Mouse (Mus musculus) urinary bladder, adult 2 months (tissue): ENCODE data around the gene Smndc1. TPM values are rescaled to one million over a fixed set of nuclear protein-coding genes. Genes with fewer than 3 reads are reported as not detected.
A peak's percentile ranks its signal among the peaks of the same experiment; 100 is the strongest.

ENCODE experiments used
- DNase-seq: peaks from one replicate; pipeline ENCODE4 v3.0.0; 2022; ENCODE audit warnings: low spot score
- polyA plus RNA-seq: library from polyadenylated mRNA; depleted of rRNA; stranded (reverse); fragments of >200 nt; gene quantifications from 2 replicates; pipeline ENCODE4 v1.2.3, GENCODE M21; 2012; rRNA removed

Smndc1 gene
- 26.1 and 28.5 TPM in 2 replicates for polyA plus RNA-seq

DNA sequence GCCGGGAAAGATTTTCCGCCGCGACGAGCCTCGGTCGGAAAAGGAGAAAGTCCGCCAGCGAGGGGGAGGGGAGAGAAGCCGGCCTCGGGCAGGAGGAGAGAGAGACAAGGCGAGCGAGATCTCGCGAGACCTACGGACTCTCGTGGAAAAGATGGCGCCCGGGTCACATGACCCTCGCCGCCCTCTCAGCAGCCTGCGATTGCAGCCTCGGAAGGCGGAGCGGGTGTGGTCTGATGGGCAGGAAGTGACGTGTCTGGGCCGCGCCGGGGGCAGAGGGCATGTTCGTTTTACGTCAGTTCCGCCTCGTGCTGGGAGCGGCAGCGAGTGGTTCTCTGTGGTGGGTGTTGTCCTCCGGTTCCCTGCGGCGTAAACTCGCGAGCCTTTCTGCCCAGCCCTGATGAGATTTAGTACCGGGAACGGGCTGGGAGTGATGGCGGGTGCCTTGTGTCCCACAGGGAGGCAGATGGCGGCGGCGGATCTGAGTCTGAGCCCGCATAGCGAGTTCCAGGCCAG lies at the start of gene Smndc1:
TSS of gene Smndc1 (minus strand) at position 84 of the 513 bp plus-strand sequence.
- peak; percentile 96 for DNase-seq

DNA sequence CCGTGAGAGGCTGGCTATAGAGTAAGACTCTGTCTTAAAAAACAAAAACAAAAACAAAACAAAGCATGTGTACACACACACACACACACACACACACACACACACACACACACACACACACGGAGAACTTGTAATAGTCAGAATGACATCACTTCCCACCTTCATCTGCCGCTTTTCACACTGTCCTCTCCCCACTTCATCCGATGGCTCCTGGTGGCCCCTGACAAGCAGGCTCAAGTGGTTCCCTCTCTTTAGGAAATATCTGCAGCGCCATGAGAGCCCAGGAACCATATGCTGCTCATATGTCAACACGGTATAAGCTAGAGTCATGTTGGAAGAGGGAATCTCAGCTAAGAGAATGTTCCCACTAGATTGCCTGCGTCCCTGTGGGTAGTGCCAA lies 49.0 kb upstream of the Smndc1 start:
- no peak for DNase-seq

DNA sequence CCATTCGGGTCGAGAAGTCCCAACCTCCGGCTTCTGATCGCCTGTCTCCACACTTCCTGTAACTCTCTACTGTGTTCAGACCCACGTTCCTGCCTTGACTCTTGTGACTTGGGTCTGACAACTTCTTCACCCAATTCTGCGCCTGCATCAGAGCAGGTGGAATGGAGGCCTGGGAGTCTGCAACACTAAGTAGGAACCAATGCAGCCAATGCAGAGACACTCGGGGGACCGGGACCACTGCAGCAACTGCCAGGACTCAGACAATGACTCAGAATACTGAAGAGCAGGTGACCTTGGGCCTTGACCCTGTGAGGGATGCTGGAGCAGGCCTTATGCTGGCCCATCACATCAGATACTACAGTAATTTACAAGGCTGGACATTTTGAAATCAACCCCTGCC lies 47.6 kb upstream of the Smndc1 start:
- no peak for DNase-seq

DNA sequence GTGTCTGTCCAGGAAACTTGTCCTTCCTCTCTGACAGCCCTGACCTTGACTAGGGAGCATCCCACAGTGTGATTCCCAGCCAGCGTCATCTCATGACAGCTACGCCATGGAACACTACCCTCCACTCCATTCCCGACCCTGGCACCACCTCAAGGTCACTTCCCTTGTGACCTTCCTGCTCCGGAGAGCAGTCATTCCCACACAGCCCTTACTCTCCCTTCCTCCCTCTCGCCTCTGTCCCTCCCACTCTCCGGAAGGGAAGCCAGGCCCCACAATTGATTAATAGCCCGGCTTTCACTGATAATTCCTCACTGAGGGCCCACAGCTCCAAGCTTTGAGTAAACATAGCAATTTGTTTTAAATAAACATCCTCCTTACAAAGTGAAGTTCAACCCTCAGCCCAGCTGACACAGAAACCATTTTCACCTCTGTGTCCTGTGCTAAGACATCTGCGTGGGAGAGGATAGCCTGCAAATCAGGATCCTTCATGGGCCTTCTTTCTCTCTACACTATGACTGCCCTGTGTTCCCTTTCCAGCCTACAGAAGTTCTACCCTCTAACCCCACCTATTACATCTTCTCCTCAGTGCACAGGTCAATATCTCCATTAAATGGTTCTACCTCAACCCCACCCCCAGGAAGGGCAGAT lies 47.1 kb upstream of the Smndc1 start:
- no peak for DNase-seq

DNA sequence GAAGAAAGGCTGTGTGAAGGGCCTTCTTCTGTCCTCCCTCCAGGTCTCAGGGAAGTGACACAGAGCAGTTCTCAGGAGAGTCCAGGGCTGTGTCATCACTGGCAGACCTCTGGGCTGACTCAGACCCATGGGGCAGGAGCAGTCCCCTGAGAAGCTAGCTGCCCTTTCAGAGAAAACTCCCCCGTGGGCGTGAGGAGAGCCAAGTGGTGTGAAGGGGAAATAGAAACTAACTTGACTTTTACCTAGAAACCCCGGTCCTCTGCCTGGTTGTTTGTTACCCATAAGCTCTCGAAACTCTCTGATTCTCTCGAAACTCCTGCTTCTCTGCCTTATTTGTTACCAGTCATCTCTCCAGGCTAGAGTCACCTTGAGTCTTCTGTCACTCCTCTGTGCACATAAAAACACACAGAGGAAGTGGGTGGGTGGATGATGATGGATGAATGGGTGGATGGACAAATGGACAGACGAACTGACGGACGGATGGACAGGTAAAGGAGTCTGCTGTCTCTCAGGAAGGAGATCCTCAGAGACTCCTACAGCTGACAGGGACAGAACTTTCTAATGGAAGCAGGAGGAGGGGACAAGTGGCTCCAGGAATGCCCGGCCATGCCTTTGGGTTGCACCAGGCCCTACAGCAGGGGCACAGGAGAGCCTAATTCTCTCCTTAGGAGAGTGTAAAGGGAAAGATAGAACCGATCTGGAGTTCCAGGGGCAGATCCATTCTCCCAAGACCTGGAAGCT lies 43.7 kb upstream of the Smndc1 start:
- DNase-seq, result no peak

DNA sequence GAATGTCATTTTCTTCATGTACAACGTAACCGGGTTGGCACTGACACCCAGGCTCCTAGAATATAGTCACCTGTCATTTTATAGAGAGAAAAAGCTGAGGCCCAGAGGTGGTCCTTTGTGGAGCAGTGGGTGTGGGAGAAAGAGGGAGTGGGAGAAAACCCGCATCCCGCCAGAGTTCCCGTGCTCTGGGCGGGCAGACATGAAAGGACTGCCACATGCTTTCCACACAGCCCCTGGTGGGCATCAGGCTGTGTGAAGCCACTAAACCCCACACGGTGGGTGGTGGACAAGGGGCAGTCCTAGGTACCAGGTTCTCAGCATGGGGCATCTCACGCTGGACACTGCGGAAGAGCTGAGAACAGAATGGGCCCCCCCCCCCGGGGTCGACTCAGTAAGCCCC lies 40.6 kb upstream of the Smndc1 start:
- no peak for DNase-seq

DNA sequence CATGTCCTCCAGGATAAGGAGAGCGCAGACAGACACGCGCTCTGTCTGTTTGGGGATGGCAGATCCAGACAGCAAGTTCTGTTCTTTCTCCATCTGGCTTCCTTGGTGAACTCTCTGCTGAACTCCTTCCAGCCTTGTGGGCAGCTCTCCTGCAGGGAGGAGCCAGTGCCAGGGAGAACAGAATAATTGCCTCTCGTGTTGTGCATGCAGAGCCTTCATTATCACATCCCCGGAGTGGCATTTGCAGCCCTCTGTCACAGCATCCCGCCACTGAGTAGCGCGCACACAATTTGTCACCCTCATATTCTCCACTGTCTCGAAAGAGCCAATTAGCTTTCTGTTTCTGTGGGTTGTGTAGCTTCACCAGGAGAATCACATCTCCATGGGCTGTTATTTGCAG lies 40.0 kb upstream of the Smndc1 start:
- no peak for DNase-seq

DNA sequence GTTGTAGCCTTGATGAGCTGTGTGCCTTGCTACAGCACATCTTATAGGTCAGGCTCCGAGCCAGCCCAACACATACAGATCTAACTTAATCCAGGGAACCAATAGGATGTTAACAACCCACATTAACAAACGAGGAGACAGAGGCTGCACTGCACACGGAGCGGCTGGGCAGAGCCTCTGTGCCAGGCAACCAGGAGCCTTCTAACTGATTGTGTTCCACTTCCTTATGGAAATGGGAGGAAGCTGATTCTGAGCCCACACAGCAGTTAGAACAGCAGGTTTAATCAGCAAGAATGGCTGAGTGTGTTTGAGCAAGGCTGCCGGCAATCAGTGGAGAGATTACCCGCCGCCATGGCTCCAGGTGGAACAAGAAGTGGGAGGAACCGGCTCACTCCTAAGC lies 37.4 kb upstream of the Smndc1 start:
- DNase-seq, result no peak

DNA sequence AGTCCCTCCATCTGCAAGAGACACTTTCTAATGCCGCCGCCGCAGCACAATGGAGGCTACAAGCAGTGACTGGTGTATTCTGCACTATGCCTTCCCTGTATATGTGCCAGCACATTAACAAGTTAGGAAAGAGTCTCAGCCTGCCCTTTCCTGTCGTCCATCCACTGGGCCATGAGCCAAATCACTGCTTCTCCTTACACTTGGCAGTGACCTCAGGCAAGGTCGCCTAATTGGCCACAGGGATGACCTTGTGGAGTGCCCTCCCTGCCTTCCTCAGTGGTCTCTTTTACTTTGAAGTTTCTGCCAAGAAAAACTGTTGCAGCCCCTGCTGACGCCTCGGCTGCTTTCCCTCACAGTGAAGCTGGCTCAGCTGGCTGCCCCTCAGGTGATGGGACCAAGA lies 37.0 kb upstream of the Smndc1 start:
- no peak for DNase-seq

DNA sequence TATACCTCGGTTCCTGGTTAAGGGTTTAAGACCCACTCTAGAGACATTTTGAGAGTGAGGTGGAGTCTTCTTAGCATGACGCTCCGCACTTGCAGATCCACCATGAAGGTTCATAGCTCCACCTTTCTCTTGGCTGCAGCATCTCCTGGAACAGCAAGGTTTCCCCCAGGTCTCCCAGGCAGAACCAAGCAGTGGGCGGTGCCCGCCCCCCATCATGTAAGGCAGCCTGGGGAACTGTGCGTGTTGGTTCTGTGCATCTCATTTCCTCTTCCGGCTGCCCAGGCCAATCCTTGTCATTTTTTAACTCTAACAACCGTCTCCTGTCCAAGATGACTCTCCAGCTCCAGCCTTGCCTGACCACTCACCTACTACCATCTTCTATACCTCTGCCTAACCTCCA lies 35.4 kb upstream of the Smndc1 start:
- DNase-seq, result no peak

DNA sequence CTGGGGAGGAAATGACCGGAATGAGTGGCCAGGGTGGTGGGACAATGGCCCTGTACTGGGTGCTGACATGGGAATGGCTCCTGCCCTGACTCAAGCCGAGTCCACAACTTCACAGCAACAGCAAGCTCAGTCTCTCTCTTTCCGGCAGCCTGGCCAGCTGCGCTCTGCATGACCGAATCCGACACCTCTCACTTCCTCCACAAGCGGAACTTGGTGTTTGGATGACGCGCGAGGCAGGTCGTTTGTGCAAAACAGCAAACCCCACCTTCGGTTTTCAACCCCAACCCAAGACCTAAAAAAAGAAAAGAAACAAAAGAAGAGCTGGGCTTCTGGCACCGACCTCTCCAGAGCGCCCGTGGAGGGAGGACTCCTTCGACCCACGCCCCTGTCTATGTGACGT lies 34.3 kb upstream of the Smndc1 start:
- no peak for DNase-seq

DNA sequence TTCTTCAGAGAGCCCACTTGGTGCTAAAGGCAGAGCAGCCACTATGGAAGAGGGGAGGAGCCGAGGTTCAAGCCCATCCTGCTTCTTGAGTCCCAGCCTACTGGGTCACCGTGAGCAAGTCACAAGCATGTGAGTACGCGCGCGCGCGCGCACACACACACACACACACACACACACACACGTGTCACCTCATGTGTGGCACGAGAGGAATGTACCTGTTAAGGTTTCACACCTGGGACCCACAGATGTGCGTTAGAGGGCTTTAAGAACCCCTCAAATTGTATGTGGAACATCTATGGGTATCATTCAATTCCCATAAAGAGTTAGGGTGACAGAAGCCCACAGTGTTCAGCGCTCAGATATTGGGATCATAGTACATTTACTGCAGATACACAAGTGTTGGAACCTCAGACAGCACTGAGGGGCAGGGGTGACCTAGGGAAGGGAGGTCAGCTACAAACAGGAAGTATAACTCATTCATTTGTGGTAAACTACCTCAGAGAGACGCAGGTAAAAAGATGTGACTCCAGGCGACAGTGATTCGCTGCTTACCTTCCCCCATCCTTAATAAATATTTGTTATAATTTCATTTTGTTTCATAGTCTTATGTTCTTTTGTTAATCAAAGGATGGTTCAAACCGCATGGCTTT lies 33.6 kb upstream of the Smndc1 start:
- no peak for DNase-seq

DNA sequence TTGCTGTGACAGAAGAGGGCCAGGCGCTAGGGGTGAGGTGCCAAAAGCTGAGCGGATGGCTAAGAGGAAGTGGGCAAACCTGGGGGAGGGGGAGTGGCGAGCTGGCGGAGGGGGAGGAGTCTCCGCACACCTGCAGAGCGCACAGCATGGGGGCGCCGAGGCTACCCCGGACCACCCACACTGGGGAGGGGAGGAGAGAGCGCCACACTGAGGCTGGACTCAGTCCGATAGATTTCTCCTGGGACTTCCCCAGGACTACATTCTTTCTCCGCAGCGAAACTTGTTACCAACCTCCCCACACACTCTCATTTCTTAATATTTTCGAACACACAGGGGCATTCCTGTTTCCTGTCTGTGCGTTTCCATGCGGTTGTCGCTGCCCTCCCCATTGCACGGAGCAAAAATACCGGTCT lies 33.0 kb upstream of the Smndc1 start:
- DNase-seq, result no peak

DNA sequence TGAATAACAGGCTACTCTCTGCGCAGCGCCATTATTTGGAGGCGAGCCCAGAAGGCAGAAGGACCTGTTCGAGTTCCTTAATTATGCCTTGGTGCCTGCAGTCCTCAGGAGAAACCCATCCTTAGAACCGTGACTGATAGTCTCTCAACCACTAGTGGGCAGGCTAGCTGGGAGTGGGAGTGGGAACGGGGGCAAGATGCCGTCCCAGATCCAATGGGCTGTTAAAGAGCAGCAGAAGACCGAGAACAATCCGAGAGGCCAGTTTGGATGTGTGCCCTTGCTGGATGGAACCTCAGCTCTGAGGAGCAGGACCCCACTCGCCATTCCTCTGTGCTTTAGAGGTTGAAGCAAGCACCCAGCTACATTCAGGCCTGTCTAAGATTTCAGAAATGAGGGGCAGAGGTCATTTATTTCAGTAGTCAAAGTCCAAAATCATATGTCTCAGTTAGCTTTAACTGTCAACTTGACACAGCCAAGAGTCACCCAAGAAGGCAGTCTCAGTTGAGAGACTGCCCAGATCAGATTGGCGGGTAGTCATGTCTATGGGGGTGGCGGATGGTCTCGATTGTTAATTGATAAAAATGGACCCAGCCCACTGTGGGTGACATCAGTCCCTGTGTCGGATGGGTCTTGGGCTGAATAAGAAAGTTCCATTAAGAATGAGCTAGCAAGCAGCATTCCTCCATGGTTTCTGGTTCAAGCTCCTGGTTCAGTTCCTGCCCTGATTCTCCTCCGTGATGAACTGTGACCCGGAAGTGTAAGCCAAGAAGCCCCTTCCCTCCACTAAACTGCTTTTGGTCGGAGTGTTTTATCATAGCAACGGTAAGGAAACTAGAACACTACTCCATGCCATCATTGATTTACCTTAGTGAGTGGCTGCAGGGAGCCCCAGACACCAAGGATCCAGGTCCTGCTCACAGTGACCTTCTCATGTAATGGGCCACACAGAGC lies 32.3 kb upstream of the Smndc1 start:
- DNase-seq, result no peak

DNA sequence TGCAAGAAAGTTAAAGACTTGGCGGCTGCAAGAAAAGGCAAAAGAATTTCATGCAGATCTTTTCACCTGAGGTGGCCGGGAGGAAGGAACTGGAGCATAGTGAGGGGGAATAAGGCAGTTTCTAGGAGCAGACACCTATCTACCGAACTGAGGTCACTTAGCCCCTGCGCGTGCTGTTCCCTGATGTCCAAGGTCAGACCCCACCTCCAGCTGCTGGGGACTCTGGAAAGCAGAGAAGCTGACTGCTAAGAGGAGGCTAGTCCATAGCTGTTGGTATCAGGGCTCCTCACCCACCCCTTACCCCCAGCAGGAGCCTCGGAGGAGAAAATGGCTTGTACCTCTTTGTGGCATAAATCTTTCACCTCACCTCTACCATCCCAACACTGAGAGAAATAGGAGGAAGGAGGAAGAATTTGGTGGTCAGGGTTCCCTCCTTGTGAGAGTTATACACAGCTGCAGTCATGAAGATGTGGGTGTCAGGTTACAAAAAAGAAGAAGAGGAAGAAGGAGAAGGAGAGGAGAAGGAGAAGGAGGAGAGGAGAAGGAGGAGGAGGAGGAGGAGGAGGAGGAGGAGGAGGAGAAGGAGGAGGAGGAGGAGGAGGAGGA lies 31.3 kb upstream of the Smndc1 start:
- DNase-seq, result no peak

DNA sequence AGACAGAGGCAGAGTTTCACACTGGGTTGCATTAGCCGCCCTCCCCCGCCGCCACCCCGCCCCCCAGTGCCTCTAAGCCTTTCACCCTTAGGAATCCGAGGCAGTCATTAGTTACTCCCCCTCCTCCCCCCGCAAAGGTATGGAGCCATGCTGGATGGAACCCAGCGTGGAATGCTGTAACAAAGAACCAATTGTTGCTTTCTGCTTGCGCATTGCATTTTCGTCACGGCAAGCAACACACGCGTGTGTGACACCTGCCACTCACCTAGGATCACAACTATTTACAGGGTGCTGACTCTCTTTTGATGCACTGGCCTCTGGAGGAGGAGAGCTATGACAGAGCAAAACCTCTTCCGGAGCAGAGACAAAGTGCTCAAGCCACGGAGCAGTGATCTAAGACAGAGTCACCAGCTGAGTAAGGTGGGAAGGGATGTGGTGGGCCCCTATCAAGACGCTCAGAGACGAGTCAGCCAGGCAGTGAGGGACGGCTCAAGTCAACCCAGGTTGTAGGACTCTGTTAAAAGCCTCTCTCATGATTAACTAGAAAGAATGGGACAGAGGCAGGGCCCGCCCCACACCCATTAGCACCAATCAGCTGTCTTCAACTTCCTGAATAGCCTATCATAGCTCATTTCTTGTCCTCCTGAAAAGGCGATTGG lies 30.7 kb upstream of the Smndc1 start:
- peak; percentile 44 for DNase-seq

DNA sequence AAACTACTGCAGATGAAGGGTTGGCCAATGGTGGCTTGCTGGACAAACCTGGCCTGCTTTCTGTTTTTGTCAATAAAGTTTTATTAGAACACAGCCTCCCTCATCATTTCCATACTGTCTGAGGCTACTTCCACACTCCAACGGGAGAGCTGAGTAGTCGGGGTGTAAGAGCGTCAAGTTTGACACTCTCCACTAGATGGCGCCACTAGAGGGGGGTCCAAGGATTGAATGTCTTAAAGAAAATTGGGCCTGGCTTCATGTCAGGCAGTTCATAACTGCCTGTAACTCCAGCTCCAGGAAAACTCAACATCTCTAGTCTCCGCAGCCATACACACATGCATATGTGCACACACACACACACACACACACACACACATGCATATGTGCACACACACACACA lies 29.5 kb upstream of the Smndc1 start:
- DNase-seq, result no peak

DNA sequence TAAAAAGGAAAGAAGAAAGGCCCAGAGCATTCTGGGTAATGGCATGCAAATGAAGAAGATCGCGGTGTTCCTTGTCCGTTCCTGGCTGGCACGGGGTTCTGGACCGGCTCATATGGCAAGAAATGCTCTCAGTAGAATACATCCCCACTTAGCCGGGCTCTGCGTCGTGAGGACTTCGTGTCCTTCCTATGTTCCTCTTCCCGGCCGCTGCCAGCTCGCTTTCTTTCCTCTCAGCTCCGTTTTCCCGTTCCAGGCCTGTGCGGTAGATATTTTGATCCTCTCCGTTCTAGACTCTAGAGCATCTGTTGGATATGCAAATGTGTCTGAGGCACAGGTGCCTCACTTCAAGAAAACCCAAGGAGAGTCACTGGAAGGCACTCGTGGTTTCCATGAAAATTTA lies 24.8 kb upstream of the Smndc1 start:
- no peak for DNase-seq

DNA sequence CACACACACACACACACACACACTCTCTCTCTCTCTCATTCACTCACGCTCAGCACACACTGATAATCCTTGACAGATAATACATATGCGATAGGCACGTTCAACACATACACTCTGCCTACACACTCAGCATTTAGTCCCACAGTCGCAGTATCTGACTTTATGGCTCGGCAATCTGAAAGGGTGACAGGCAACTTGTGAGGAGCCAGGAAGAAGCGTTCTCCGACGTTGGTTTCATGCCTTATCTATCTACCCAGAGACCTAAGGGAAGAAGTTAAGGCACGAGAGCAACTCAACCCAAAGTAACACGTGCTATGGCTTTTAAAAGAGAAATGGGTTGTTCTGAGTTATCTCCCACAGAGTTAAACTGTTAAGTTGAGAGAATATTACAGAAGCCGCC lies 24.3 kb upstream of the Smndc1 start:
- no peak for DNase-seq

DNA sequence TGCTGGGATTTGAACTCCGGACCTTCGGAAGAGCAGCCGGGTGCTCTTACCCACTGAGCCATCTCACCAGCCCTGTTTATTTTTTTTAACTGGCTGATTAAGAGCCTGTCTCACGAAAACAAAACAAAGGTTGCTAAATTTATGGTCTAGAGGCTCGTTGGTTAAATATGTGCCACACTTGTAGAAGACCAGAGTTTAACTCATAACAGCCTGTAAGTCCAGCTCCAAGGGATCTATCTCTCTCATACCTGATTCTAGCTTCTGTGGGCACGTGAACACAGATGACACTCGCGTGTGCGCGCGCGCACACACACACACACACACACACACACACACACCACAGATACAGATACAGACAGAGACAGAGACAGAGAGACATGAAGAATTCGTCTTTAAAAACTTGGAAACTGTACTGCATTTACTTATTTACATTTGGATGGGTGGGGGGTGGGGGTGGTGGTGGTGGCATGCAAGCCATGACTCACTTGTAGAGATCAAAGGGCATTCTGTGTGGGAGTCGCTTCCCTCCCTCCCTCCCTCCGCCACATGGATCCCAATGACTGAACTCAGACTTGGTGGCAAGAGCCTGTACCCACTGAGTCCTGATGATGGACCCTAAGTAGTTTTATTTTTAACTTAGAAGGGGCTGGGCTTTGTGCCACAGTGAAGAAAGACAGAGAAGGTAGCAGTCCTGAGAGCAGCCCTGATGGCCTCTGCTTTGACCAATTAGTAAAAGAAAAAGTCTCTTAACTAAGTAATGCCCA lies 23.4 kb upstream of the Smndc1 start:
- DNase-seq, result no peak
